Mouse (Mus musculus) small intestine, adult 2 months (tissue): ENCODE data around the gene Gcc2. TPM values are rescaled to one million over a fixed set of nuclear protein-coding genes. Genes with fewer than 3 reads are reported as not detected.
"Not testable (repeated sequence)": the region's sequence is repeated elsewhere in the genome, so short reads cannot be mapped to it uniquely, and the experiment has no call there.

Source experiments
- H3K27ac ChIP-seq: fragments of 200-500 bp; 2 replicates; pipeline ENCODE4 v1.5.1; 2012; ENCODE audit warnings: low read depth, low read length, control low read depth, inconsistent platforms; ENCODE audit not compliant: insufficient read depth
- H3K27me3 ChIP-seq: fragments of 200-500 bp; 2 replicates; pipeline ENCODE4 v1.6.1; 2012; ENCODE audit warnings: mild to moderate bottlenecking, moderate library complexity, low read length, inconsistent platforms; ENCODE audit not compliant: control insufficient read depth, insufficient read depth
- H3K36me3 ChIP-seq: fragments of 200-500 bp; 2 replicates; pipeline ENCODE4 v1.6.1; 2012; ENCODE audit warnings: mild to moderate bottlenecking, low read length, control low read depth, inconsistent platforms; ENCODE audit not compliant: control insufficient read depth, insufficient read depth
- H3K4me1 ChIP-seq: fragments of 200-500 bp; 2 replicates; pipeline ENCODE4 v1.6.1; 2012; ENCODE audit warnings: low read length, inconsistent platforms, mixed read lengths; ENCODE audit not compliant: control insufficient read depth, insufficient read depth, insufficient read length
- H3K4me3 ChIP-seq: fragments of 200-500 bp; 2 replicates; pipeline ENCODE4 v1.5.1; 2012; ENCODE audit warnings: low read depth, mild to moderate bottlenecking, control low read depth, inconsistent platforms, low read length, moderate library complexity
- CTCF ChIP-seq: fragments of 200-500 bp; IDR thresholded peaks from 2 replicates; pipeline ENCODE4 v1.5.1; 2012; ENCODE audit warnings: low read depth, mild to moderate bottlenecking, control low read depth, inconsistent platforms, low read length, moderate library complexity, mixed read lengths; ENCODE audit not compliant: insufficient replicate concordance, insufficient read length; ENCODE audit errors: extremely low read depth
- POLR2A ChIP-seq: fragments of 200-500 bp; IDR thresholded peaks from 2 replicates; pipeline ENCODE4 v1.6.1; 2012; ENCODE audit warnings: low read depth, mild to moderate bottlenecking, control low read depth, inconsistent platforms, low read length, moderate library complexity
- WGBS: fragments of 180-500 bp; shearing (Covaris S2); methylation state at CpG from one replicate; pipeline ENCODE4 v1.1.7; 2018; 5-methylcytosine and 5-hydroxymethylcytosine counted together
- polyA plus RNA-seq: library from polyadenylated mRNA; depleted of rRNA; stranded (reverse); fragments of >200 nt; gene quantifications from 2 replicates; pipeline ENCODE4 v1.2.3, GENCODE M21; 2012

Gene Gcc2
- polyA plus RNA-seq, 1 experiment = 6.2 TPM

DNA sequence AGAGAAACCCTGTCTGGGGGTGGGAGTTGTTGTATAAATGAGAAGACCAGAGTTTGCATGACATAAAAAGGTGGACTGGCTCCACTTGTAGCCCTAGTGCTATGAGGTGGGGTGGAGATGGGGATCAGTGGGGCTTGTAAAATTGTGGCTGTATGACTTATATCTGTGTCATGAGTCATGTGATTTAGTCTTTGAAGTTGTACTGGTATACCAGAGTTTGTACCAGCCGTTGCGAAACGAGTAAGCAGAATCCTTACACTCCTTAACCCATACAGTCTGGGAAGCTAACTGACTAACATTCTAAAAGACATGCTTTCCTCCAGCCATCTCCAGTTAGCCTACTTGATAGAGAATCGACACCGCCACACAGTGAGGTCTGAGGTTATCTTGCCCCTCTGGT lies 78.1 kb downstream of the Gcc2 start:
- Histone ChIP-seq H3K36me3 (no peaks in the 10 kb centered on the region), H3K27ac (no peak overlapping the region), H3K27me3 (no peaks in the 10 kb centered on the region), H3K4me3 (no peak overlapping the region), H3K4me1 (peaks cover 6% of the 10 kb centered on the region; the same call in 1 of the 2 replicates)
- no peak for TF ChIP-seq CTCF
- TF ChIP-seq POLR2A = no peak
- 62% methylated on average over 5 of the region's 5 CpGs for WGBS

DNA sequence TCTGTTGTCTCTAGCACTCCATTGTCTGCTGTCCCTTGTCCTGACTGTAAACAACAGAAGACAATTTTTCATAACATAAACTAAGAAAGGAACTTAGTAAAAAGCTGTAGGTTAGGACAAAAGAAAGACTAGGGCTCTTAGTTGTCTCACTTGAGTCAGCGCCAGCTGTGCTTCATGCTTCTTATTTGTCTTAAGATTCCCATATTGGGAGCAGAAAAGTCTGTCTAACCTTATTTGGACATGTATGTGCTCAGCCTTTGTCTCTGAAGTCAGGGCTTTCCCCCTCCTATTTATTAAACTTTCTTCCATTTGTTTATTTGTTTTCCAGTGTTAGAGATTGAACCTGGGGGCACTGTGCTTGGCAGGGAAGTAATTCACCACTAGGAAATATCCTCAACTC lies 80.9 kb downstream of the Gcc2 start:
- TF ChIP-seq CTCF (no peak), POLR2A (no peak)

DNA sequence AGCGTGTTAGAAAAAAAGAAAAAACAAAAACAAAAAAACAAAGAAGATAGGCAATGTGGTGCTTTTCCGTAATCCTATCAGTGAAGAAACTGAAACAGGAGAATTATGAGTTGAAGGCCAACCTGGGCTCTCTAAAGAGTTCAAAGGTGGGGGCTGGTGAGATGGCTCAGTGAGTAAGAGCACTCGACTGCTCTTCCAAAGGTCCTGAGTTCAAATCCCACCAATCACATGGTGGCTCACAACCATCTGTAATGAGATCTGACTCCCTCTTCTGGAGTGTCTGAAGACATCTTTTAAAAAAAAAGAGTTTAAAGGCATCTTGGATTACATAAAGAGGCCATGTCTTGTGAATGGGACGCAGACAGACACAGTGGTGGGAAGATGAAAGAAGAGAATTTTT lies 81.8 kb downstream of the Gcc2 start:
- 90% methylated on average over 4 of the region's 4 CpGs for WGBS
- H3K36me3 ChIP-seq, H3K4me1 ChIP-seq, H3K4me3 ChIP-seq, H3K27me3 ChIP-seq, H3K27ac ChIP-seq: not testable (repeated sequence)

More for the DNA sequence above, 80.9 kb downstream of the Gcc2 start:
- H3K27ac ChIP-seq = 0 out of 2 replicates have a peak overlapping the region, but pooled peaks have one; percentile 16
- no peaks in the 10 kb centered on the region for H3K4me1 ChIP-seq
- H3K36me3 ChIP-seq = 0 out of 2 replicates have a peak, but pooled peaks cover 2% of the 10 kb centered on the region
- 81% methylated on average over 1 of the region's 1 CpGs for WGBS
- H3K4me3 ChIP-seq = no peak overlapping the region
- H3K27me3 ChIP-seq = no peaks in the 10 kb centered on the region

DNA sequence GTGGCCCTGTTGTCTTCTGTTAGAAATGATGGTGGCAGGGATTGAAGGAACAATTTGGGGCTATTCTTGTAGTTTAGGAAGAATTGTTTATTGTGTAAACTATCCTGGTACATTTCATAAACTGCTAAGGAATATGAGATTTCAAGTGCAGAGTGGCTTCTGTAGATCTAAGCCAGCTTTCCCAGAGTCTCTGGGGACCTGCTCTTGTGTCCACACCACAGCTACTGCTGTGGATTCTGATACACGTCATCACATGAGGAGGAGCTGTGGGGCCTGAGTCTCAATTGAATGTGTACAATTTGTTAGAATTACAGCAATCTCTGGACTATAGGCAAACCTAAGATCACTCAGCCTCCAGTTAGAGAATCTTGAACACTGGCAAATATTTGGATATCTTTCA lies 83.3 kb downstream of the Gcc2 start:
- H3K4me1 ChIP-seq = peaks cover 5% of the 10 kb centered on the region; the same call in 1 of the 2 replicates
- WGBS = 72% methylated on average over 1 of the region's 1 CpGs
- no peak overlapping the region for H3K27ac ChIP-seq
- TF ChIP-seq POLR2A (no peak), CTCF (no peak)
- H3K36me3 ChIP-seq = peaks cover 2% of the 10 kb centered on the region; the same call in 1 of the 2 replicates
- no peaks in the 10 kb centered on the region for H3K27me3 ChIP-seq
- no peak overlapping the region for H3K4me3 ChIP-seq

DNA sequence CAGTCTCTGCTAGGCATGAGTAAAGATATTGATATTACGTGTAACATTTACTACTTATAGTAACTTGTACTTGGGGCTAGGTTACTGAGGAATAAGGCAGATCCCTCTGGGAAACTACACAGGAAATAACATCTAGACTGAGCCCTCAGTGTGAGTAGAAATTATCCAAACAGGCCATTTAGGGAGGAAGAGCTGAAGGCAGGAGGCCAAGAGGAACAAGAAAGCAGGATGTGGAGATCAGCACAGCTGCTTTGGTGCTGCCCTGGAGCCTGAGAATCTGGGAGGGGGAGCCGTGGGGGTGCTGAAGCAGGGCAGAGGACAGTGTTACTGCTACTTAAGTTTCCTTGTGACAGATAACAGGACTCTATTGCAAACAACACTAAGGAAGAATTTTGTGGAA lies 86.4 kb downstream of the Gcc2 start:
- no peak overlapping the region for H3K4me3 ChIP-seq
- H3K4me1 ChIP-seq = peaks cover 5% of the 10 kb centered on the region; the same call in 1 of the 2 replicates
- peak overlapping the region; percentile 49 for H3K27ac ChIP-seq
- TF ChIP-seq CTCF = no peak
- TF ChIP-seq POLR2A = no peak
- peaks cover 2% of the 10 kb centered on the region; the same call in 1 of the 2 replicates for H3K36me3 ChIP-seq
- 34% methylated on average over 2 of the region's 2 CpGs for whole genome bisulfite sequencing
- no peaks in the 10 kb centered on the region for H3K27me3 ChIP-seq

DNA sequence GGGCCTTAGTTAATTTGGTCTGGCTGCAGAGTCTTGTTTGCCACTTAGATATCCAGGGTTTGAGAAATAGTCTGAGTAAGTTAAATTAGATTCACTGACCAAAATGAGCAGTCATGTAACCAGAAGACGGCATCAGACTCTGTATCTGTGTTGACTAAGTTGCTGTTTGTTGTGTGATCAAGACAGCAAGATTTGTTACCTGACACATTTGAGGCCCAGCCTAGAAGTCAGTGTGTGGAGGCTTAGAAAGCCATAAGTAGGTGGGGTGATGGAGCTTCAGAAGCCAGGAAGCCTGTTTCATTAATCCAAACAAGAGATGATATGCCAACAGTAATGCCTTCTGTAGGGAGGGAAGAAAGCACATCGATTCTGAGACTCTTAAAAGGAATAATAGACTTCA lies 86.9 kb downstream of the Gcc2 start:
- peaks cover 5% of the 10 kb centered on the region; the same call in 1 of the 2 replicates for H3K4me1 ChIP-seq
- no peaks in the 10 kb centered on the region for H3K27me3 ChIP-seq
- 65% methylated on average over 2 of the region's 2 CpGs for WGBS
- H3K4me3 ChIP-seq = no peak overlapping the region
- peaks cover 2% of the 10 kb centered on the region; the same call in 1 of the 2 replicates for H3K36me3 ChIP-seq
- H3K27ac ChIP-seq = peak overlapping the region; percentile 49
- TF ChIP-seq CTCF = no peak
- no peak for TF ChIP-seq POLR2A

DNA sequence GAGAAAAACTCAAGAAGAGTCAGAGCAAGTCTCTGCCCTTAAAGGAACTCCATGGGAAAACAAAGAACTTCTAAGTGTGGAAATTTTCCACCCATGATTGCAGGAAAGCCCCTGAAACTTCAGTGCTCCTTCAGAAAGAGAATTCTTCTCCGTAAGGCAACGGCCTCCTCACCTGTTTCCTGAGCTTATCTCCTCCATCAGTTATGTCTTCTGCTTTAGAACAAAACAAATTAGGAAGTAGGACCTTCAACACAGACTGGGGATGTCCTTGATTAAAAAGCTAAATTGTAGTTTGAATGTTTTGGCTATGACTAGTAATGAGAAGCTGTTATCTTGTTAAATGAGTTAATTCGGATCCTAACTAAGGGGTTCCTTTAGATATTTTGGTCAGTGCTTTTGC lies 88.3 kb downstream of the Gcc2 start:
- Histone ChIP-seq H3K4me3 (no peak overlapping the region), H3K27me3 (no peaks in the 10 kb centered on the region), H3K27ac (peak overlapping the region; percentile 22; the same call in 1 of the 2 replicates), H3K36me3 (peaks cover 2% of the 10 kb centered on the region; the same call in 1 of the 2 replicates), H3K4me1 (peaks cover 5% of the 10 kb centered on the region; the same call in 1 of the 2 replicates)
- WGBS = 88% methylated on average over 3 of the region's 3 CpGs
- TF ChIP-seq POLR2A = no peak
- no peak for TF ChIP-seq CTCF

DNA sequence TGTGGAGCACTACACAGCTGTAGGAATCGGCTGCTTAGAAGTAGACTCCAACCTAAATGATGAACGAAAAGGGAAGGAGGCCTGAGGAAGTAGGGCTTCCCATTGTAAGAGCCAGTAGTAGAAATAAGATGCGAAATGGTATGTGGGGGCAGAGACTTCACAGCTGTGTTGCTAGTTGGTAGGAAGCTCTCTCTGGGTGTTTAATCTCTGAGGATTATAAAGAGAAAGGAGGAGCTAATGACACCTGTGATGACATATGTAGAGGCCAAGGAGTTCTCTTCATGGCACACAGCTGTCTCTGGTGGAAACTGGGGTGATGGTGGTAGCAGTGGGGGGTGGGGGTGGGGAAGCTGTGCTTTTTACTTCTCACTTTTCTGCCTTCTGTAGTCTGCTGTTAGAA lies 95.3 kb downstream of the Gcc2 start:
- WGBS = 78% methylated on average over 3 of the region's 3 CpGs
- H3K36me3 ChIP-seq = no peaks in the 10 kb centered on the region; the same call in 1 of the 2 replicates
- no peak for TF ChIP-seq CTCF
- TF ChIP-seq POLR2A = no peak
- H3K27me3 ChIP-seq = no peaks in the 10 kb centered on the region
- peaks cover 10% of the 10 kb centered on the region for H3K4me1 ChIP-seq
- no peak overlapping the region for H3K4me3 ChIP-seq
- H3K27ac ChIP-seq = 0 out of 2 replicates have a peak overlapping the region, but pooled peaks have one; percentile 12
